Mouse (Mus musculus) limb, embryonic 14.5 days (tissue): Measurements from ENCODE around the gene Tnrc18. TPM values are rescaled to one million over a fixed set of nuclear protein-coding genes. Genes with fewer than 3 reads are reported as not detected.

ENCODE experiments used
- ATAC-seq: fragments of 200-750 bp; cut with Nextera tagmentation; 2 replicates; pipeline ENCODE4 v1.8.0; 2017; ENCODE audit warnings: low read depth, moderate number of reproducible peaks, moderate TSS enrichment; ENCODE audit not compliant: low FRiP score
- DNase-seq: peaks from one replicate; pipeline ENCODE4 v3.0.0-alpha.2; 2015; ENCODE audit warnings: low spot score
- H3K27ac ChIP-seq: fragments of 300-500 bp; sonication (generic); replicated peaks from 2 replicates; pipeline ENCODE4 v1.5.1; 2014; ENCODE audit warnings: low read depth, mild to moderate bottlenecking, low read length, moderate library complexity, mixed read lengths
- H3K27me3 ChIP-seq: fragments of 300-500 bp; sonication (generic); 2 replicates; pipeline ENCODE4 v1.6.1; 2014; ENCODE audit warnings: low read length, mixed read lengths; ENCODE audit not compliant: control insufficient read depth, insufficient read depth
- H3K36me3 ChIP-seq: fragments of 300-500 bp; sonication (generic); 2 replicates; pipeline ENCODE4 v1.6.1; 2014; ENCODE audit warnings: mild to moderate bottlenecking, low read length, moderate library complexity, mixed read lengths; ENCODE audit not compliant: control insufficient read depth, insufficient read depth
- H3K4me1 ChIP-seq: fragments of 300-500 bp; sonication (generic); 2 replicates; pipeline ENCODE4 v1.6.1; 2014; ENCODE audit warnings: antibody characterized with exemption, low read length, mixed read lengths; ENCODE audit not compliant: control insufficient read depth, insufficient read depth
- H3K4me2 ChIP-seq: fragments of 300-500 bp; sonication (generic); replicated peaks from 2 replicates; pipeline ENCODE4 v1.6.1; 2014; ENCODE audit warnings: low read depth, mild to moderate bottlenecking, low read length, moderate library complexity; ENCODE audit not compliant: severe bottlenecking
- H3K4me3 ChIP-seq: fragments of 300-500 bp; sonication (generic); replicated peaks from 2 replicates; pipeline ENCODE4 v1.5.1; 2014; ENCODE audit warnings: low read length
- H3K9ac ChIP-seq: fragments of 300-500 bp; sonication (generic); 2 replicates; pipeline ENCODE4 v1.6.1; 2014; ENCODE audit warnings: mild to moderate bottlenecking, low read depth, low read length, moderate library complexity; ENCODE audit not compliant: severe bottlenecking
- H3K9me3 ChIP-seq: fragments of 300-500 bp; sonication (generic); 2 replicates; pipeline ENCODE4 v1.6.1; 2016; ENCODE audit warnings: low read length; ENCODE audit not compliant: control insufficient read depth
- POLR2A ChIP-seq: fragments of 200-500 bp; IDR thresholded peaks from 2 replicates; pipeline ENCODE4 v1.8.0; 2012; ENCODE audit warnings: inconsistent platforms, mild to moderate bottlenecking, moderate library complexity, borderline replicate concordance; ENCODE audit not compliant: insufficient read depth, insufficient read length; ENCODE audit errors: extremely low read depth
- WGBS: fragments of 180-500 bp; shearing (Covaris S2); extraction: QIAGEN DNeasy Blood & Tissue Kit; methylation state at CpG from one replicate; pipeline ENCODE4 v1.1.7; 2014; 5-methylcytosine and 5-hydroxymethylcytosine counted together
- polyA plus RNA-seq, 2 experiments: library from polyadenylated mRNA; depleted of rRNA in 1 of 2; stranded (reverse) in 1 of 2; unstranded in 1 of 2; fragments of >200 nt; fragmentation: Nextera tagmentation in 1 of 2; extraction: Ambion mirVana in 1 of 2; gene quantifications; 2 replicates each; pipeline versions ENCODE4 v1.2.1 to v1.2.3; 2012 to 2014

Tnrc18 gene
- polyA plus RNA-seq, 2 experiments, result 46.6 to 61.1 TPM

DNA sequence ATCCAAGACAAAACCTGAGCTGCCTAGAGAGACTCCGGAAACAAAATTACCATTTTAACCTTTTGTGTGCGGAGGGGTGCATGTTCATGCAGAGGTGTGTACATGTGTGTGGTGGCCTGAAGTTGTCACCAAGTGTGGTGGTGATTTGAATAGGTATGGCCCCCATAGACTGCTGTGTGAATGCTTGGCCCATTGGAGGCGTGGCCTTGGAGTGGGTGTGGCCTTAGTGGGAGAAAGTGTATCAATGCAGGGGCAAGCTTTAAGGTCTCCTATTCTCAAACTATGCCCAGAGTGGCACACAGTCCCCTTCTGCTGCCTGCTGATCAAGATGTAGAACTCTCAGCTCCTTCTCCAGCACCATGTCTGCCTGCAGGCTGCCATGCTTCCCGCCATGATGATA is 8.7 kb upstream of the Tnrc18 start:
- peaks cover 28% of the 10 kb centered on the region for H3K4me1 ChIP-seq
- no peak overlapping the region for H3K27ac ChIP-seq
- H3K4me2 ChIP-seq, result no peak overlapping the region
- no peak overlapping the region for H3K9ac ChIP-seq
- no peak overlapping the region for H3K4me3 ChIP-seq
- no peaks in the 10 kb centered on the region for H3K36me3 ChIP-seq
- H3K27me3 ChIP-seq, result no peaks in the 10 kb centered on the region
- DNase-seq, result no peak
- H3K9me3 ChIP-seq, result no peaks in the 10 kb centered on the region
- TF ChIP-seq POLR2A, result no peak
- WGBS, result 83% methylated on average over 4 of the region's 4 CpGs
- ATAC-seq, result no peak

DNA sequence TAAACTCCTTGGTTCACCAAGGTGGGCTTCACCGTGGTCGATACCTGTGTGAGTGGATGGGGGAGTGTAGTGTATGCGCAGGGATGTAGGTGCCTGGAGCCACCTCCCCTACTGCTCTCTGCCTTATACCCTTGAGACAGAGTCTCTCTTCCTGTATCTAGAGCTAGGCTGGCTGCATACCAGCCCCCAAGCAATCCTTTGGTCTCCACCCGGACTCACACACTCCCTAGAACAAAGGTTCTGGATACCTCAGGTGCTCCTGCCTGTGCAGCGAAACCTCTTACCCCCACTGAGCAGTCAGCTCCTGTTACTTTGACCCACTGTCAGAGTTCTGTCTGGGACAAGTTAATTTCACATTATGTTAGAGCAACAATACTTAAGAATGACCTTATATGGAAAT is 8.2 kb upstream of the Tnrc18 start:
- DNase-seq (no peak), ATAC-seq (no peak)
- H3K4me3 ChIP-seq, result no peak overlapping the region
- H3K4me2 ChIP-seq, result no peak overlapping the region
- H3K36me3 ChIP-seq, result no peaks in the 10 kb centered on the region
- WGBS, result 71% methylated on average over 5 of the region's 5 CpGs
- no peak for TF ChIP-seq POLR2A
- no peaks in the 10 kb centered on the region for H3K9me3 ChIP-seq
- H3K27ac ChIP-seq, result no peak overlapping the region; the same call in 1 of the 2 replicates
- H3K27me3 ChIP-seq, result no peaks in the 10 kb centered on the region
- no peak overlapping the region for H3K9ac ChIP-seq
- H3K4me1 ChIP-seq, result peaks cover 28% of the 10 kb centered on the region

DNA sequence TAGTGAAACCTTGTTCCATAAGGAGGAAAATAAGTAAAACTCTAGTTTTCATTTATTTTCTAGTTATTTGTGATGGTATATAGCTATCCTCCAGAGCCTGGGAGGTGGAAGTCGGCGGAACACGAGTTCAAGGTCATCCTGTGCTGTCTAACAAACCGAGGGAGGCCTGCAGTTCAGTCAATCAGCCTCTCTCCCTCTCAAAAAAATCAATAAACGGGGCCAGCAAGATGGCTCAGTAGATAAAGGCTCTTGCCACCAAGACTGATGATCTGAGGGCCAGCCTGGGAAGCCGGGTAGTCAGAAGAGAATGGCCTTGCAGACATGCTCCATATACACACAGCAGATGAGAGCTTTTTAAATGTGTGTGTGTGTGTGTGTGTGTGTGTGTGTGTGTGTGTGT is 6.6 kb upstream of the Tnrc18 start:
- no peak for TF ChIP-seq POLR2A
- Histone ChIP-seq H3K27me3 (no peaks in the 10 kb centered on the region), H3K4me2 (peak overlapping the region; percentile 97), H3K9ac (peak overlapping the region; percentile 98), H3K9me3 (no peaks in the 10 kb centered on the region), H3K27ac (peak overlapping the region; percentile 100), H3K4me3 (peak overlapping the region; percentile 98), H3K36me3 (no peaks in the 10 kb centered on the region), H3K4me1 (peaks cover 28% of the 10 kb centered on the region)
- WGBS, result 30% methylated on average over 6 of the region's 6 CpGs
- DNase-seq (no peak), ATAC-seq (no peak)

- Histone ChIP-seq H3K4me2 (peak overlapping the region; percentile 97), H3K4me3 (peak overlapping the region; percentile 98), H3K9ac (peak overlapping the region; percentile 98), H3K36me3 (no peaks in the 10 kb centered on the region), H3K4me1 (peaks cover 28% of the 10 kb centered on the region), H3K27ac (peak overlapping the region; percentile 100), H3K9me3 (no peaks in the 10 kb centered on the region), H3K27me3 (no peaks in the 10 kb centered on the region)
- WGBS, result 4% methylated on average over 30 of the region's 31 CpGs
- peak; percentile 44; the same call in 1 of the 2 replicates for TF ChIP-seq POLR2A
- peak; percentile 62 for ATAC-seq
- peak; percentile 93 for DNase-seq
Measured at GRCm38 (mm10) chr5:142823096-142824062, 5.9 kb upstream of the Tnrc18 start.

GRCm38 (mm10) chr5:142822286-142823095 is 5.0 kb upstream of the Tnrc18 start:
- Histone ChIP-seq H3K4me1 (peaks cover 28% of the 10 kb centered on the region), H3K36me3 (no peaks in the 10 kb centered on the region), H3K9me3 (no peaks in the 10 kb centered on the region), H3K4me2 (peak overlapping the region; percentile 97), H3K27ac (peak overlapping the region; percentile 100), H3K27me3 (no peaks in the 10 kb centered on the region), H3K9ac (peak overlapping the region; percentile 98), H3K4me3 (peak overlapping the region; percentile 98)
- DNase-seq (peak; percentile 70), ATAC-seq (no peak)
- no peak for TF ChIP-seq POLR2A
- under 1% methylated on average over 34 of the region's 36 CpGs for WGBS
